Mouse (Mus musculus): ENCODE measurements at regions not wholly inside any gene's neighbourhood (a gene's known extent, or its start where the extent isn't known, plus 50 kb on each side); places are given as distances from the start of the nearest gene placed in this dataset.
A peak's percentile ranks its signal among the peaks of the same experiment; 100 is the strongest.

DNA sequence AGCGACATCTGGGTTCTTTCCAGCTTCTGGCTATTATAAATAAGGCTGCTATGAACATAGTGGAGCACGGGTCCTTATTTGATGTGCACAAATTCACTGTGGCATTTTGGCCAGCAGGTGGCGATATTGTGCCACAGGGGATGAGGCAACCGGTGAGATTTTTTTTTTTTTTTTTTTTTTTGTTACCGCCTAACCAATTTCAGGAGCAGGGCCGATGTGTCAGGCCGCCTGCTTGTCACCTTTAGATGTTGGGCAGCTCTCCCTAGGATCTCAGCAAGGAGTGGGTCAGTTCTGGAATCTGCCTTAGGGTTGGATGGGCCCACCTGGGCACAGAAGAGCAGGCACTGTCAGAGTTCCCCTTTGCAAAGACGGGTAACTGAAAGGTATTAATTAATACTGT lies 106.5 kb upstream of the Zfp706 start:
- 15% methylated on average over 8 of the region's 8 CpGs for WGBS
- Histone ChIP-seq H3K4me1 (replicated peaks; ENCODE audit: control insufficient read depth, insufficient read depth, low read length) (no peaks in the 10 kb centered on the region), H3K4me3 (ENCODE audit: low read depth, low read length) (no peak overlapping the region), H3K9me3 (ENCODE audit: control insufficient read depth) (no peaks in the 10 kb centered on the region), H3K27me3 (replicated peaks; ENCODE audit: control insufficient read depth, insufficient read depth, low read length) (no peaks in the 10 kb centered on the region), H3K4me2 (replicated peaks; ENCODE audit: low read depth) (no peak overlapping the region), H3K36me3 (ENCODE audit: control insufficient read depth, insufficient read depth) (no peaks in the 10 kb centered on the region), H3K9ac (ENCODE audit: low read depth, low read length) (no peak overlapping the region), H3K27ac (ENCODE audit: low read depth, low read length) (no peak overlapping the region)
- no peak for ATAC-seq
- TF ChIP-seq CTCF (IDR thresholded peaks at IDR 0.05; ENCODE audit: low read depth), result peak; percentile 89

DNA sequence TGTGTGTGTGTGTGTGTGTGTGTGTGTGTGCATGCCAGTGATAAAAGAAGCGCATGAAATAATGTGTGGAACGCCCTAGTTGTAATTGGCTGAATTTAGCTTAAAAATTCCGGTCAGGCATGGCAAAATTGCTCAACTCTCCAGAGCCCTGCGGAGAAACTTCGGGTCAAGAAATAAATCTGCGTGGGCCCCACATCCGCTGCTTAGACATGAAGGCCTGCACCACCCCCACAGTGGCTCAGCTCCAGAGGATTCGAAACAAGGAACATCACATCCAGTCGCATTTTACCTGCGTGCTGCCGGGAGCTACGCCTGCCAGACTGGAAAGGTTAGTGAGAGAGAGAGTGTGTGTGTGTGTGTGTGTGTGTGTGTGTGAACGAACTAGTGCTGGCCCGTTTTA lies 102.9 kb upstream of the Zfp706 start:
- no peaks in the 10 kb centered on the region for H3K36me3 ChIP-seq (ENCODE audit: control insufficient read depth, insufficient read depth)
- no peaks in the 10 kb centered on the region for H3K9me3 ChIP-seq (ENCODE audit: control insufficient read depth)
- TF ChIP-seq CTCF (IDR thresholded peaks at IDR 0.05; ENCODE audit: low read depth), result no peak
- ATAC-seq, result no peak
- H3K4me1 ChIP-seq (replicated peaks; ENCODE audit: control insufficient read depth, insufficient read depth, low read length), result no peaks in the 10 kb centered on the region
- H3K27ac ChIP-seq (ENCODE audit: low read depth, low read length), result no peak overlapping the region
- no peak overlapping the region for H3K4me2 ChIP-seq (replicated peaks; ENCODE audit: low read depth)
- H3K9ac ChIP-seq (ENCODE audit: low read depth, low read length), result no peak overlapping the region
- 94% methylated on average over 14 of the region's 14 CpGs for WGBS
- no peaks in the 10 kb centered on the region for H3K27me3 ChIP-seq (replicated peaks; ENCODE audit: control insufficient read depth, insufficient read depth, low read length)
- no peak overlapping the region for H3K4me3 ChIP-seq (ENCODE audit: low read depth, low read length)

- no peak overlapping the region for H3K4me2 ChIP-seq (replicated peaks; ENCODE audit: low read depth)
- WGBS, result 59% methylated on average over 2 of the region's 2 CpGs
- no peak overlapping the region for H3K4me3 ChIP-seq (ENCODE audit: low read depth, low read length)
- no peak overlapping the region for H3K27ac ChIP-seq (ENCODE audit: low read depth, low read length)
- no peaks in the 10 kb centered on the region for H3K9me3 ChIP-seq (ENCODE audit: control insufficient read depth)
- no peak overlapping the region for H3K9ac ChIP-seq (ENCODE audit: low read depth, low read length)
- H3K27me3 ChIP-seq (replicated peaks; ENCODE audit: control insufficient read depth, insufficient read depth, low read length), result no peaks in the 10 kb centered on the region
- no peaks in the 10 kb centered on the region for H3K36me3 ChIP-seq (ENCODE audit: control insufficient read depth, insufficient read depth)
- ATAC-seq, result peak; percentile 45
- peak; percentile 65 for TF ChIP-seq CTCF (IDR thresholded peaks at IDR 0.05; ENCODE audit: low read depth)
- no peaks in the 10 kb centered on the region for H3K4me1 ChIP-seq (replicated peaks; ENCODE audit: control insufficient read depth, insufficient read depth, low read length)
These were observed 94.5 kb upstream of the Zfp706 start for GRCm38 (mm10) chr15:37102035-37102555.

- Histone ChIP-seq H3K9me3 (ENCODE audit: control insufficient read depth) (no peaks in the 10 kb centered on the region), H3K36me3 (ENCODE audit: control insufficient read depth, insufficient read depth) (no peaks in the 10 kb centered on the region), H3K9ac (ENCODE audit: low read depth, low read length) (no peak overlapping the region), H3K4me1 (replicated peaks; ENCODE audit: control insufficient read depth, insufficient read depth, low read length) (no peaks in the 10 kb centered on the region), H3K27me3 (replicated peaks; ENCODE audit: control insufficient read depth, insufficient read depth, low read length) (no peaks in the 10 kb centered on the region), H3K4me3 (ENCODE audit: low read depth, low read length) (no peak overlapping the region), H3K4me2 (replicated peaks; ENCODE audit: low read depth) (no peak overlapping the region), H3K27ac (ENCODE audit: low read depth, low read length) (no peak overlapping the region)
- TF ChIP-seq CTCF (IDR thresholded peaks at IDR 0.05; ENCODE audit: low read depth), result peak; percentile 63
- WGBS, result 95% methylated on average over 1 of the region's 1 CpGs
- no peak for ATAC-seq
These were observed 93.8 kb upstream of the Zfp706 start for GRCm38 (mm10) chr15:37101419-37101818.

GRCm38 (mm10) chr15:37100767-37101288 lies 93.3 kb upstream of the Zfp706 start:
- Histone ChIP-seq H3K4me1 (replicated peaks; ENCODE audit: control insufficient read depth, insufficient read depth, low read length) (no peaks in the 10 kb centered on the region), H3K4me3 (ENCODE audit: low read depth, low read length) (no peak overlapping the region), H3K36me3 (ENCODE audit: control insufficient read depth, insufficient read depth) (no peaks in the 10 kb centered on the region), H3K27ac (ENCODE audit: low read depth, low read length) (no peak overlapping the region), H3K9me3 (ENCODE audit: control insufficient read depth) (no peaks in the 10 kb centered on the region), H3K4me2 (replicated peaks; ENCODE audit: low read depth) (no peak overlapping the region), H3K9ac (ENCODE audit: low read depth, low read length) (no peak overlapping the region), H3K27me3 (replicated peaks; ENCODE audit: control insufficient read depth, insufficient read depth, low read length) (no peaks in the 10 kb centered on the region)
- WGBS, result 86% methylated on average over 6 of the region's 6 CpGs
- TF ChIP-seq CTCF (IDR thresholded peaks at IDR 0.05; ENCODE audit: low read depth), result no peak
- ATAC-seq, result no peak

DNA sequence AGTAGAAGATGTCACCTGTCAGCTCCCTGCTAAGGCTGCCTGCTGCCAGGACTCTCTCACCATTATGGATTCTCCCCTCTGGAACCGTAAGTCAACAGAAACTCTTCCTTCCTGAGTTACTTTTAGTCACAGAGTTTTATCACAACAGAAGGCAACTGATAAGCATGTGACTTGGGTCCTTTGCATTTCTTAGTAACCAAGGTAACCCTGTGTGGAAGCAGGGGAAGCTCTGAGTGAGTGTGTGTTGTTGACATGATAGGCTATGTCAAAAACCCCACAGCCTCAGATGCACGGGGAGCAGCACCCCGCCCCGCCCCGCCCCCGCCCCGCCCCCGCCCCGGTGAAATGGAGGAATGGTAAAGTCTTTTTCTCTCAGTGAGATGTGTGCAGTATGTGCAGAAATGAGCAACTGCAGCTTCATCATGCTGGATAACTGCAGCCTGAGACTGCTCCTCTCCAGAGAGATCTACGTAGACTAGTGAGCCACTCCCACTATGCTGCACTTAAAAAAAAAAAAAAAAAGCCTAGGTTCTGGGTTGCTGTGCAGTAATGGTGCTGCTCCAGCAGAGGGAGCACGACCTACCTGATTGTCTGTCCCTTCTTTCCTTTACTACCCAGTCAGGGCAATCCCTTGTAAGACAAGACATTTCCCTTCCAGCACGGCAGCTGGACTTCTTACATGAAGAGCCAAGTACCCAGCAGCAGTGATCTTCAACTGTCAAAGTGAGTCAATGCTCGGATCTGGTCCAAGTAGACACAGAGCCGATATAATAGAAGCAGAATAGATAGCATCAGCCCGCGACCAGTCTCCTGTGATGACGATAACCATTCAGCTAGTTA lies 92.6 kb upstream of the Zfp706 start:
- peak; percentile 71 for ATAC-seq

More for the DNA sequence above, 92.6 kb upstream of the Zfp706 start:
- H3K4me2 ChIP-seq (replicated peaks; ENCODE audit: low read depth), result peak overlapping the region; percentile 60
- 31% methylated on average over 17 of the region's 17 CpGs for WGBS
- no peak overlapping the region for H3K27ac ChIP-seq (ENCODE audit: low read depth, low read length)
- H3K9ac ChIP-seq (ENCODE audit: low read depth, low read length), result no peak overlapping the region
- no peaks in the 10 kb centered on the region for H3K9me3 ChIP-seq (ENCODE audit: control insufficient read depth)
- H3K4me1 ChIP-seq (replicated peaks; ENCODE audit: control insufficient read depth, insufficient read depth, low read length), result no peaks in the 10 kb centered on the region
- H3K36me3 ChIP-seq (ENCODE audit: control insufficient read depth, insufficient read depth), result no peaks in the 10 kb centered on the region
- TF ChIP-seq CTCF (IDR thresholded peaks at IDR 0.05; ENCODE audit: low read depth), result peak; percentile 84
- H3K27me3 ChIP-seq (replicated peaks; ENCODE audit: control insufficient read depth, insufficient read depth, low read length), result no peaks in the 10 kb centered on the region
- peak overlapping the region; percentile 22; the same call in 1 of the 2 replicates for H3K4me3 ChIP-seq (ENCODE audit: low read depth, low read length)
